Mouse (Mus musculus) intestine, embryonic 14.5 days (tissue): ENCODE results near the gene Gm20518. TPM values are rescaled to one million over a fixed set of nuclear protein-coding genes. Genes with fewer than 3 reads are reported as not detected.
A peak's percentile ranks its signal among the peaks of the same experiment; 100 is the strongest.

Experiments used
- ATAC-seq: fragments of 200-750 bp; cut with Nextera tagmentation; replicated peaks from 2 replicates; pipeline ENCODE4 v1.8.0; 2017; ENCODE audit warnings: low read depth, moderate number of reproducible peaks, moderate TSS enrichment, moderate library complexity; ENCODE audit not compliant: low FRiP score, low TSS enrichment
- DNase-seq: peaks from one replicate; pipeline ENCODE4 v3.0.0-alpha.2; 2018; ENCODE audit warnings: low spot score
- H3K27ac ChIP-seq: fragments of 300-500 bp; sonication (generic); 2 replicates; pipeline ENCODE4 v1.5.1; 2014; ENCODE audit warnings: low read depth, mild to moderate bottlenecking, control low read depth
- H3K27me3 ChIP-seq: fragments of 300-500 bp; sonication (generic); replicated peaks from 2 replicates; pipeline ENCODE4 v1.6.1; 2014; ENCODE audit warnings: low read length, control low read depth; ENCODE audit not compliant: control insufficient read depth, insufficient read depth
- H3K36me3 ChIP-seq: fragments of 300-500 bp; sonication (generic); 2 replicates; pipeline ENCODE4 v1.6.1; 2014; ENCODE audit warnings: low read length, control low read depth; ENCODE audit not compliant: control insufficient read depth, insufficient read depth
- H3K4me1 ChIP-seq: fragments of 300-500 bp; sonication (generic); replicated peaks from 2 replicates; pipeline ENCODE4 v1.6.1; 2014; ENCODE audit warnings: low read length, control low read depth, mixed read lengths; ENCODE audit not compliant: control insufficient read depth, insufficient read depth
- H3K4me2 ChIP-seq: fragments of 300-500 bp; sonication (generic); 2 replicates; pipeline ENCODE4 v1.6.1; 2014; ENCODE audit warnings: low read length
- H3K4me3 ChIP-seq: fragments of 300-500 bp; sonication (generic); 2 replicates; pipeline ENCODE4 v1.5.1; 2014; ENCODE audit warnings: low read depth, low read length, control low read depth, mixed read lengths
- H3K9ac ChIP-seq: fragments of 300-500 bp; sonication (generic); 2 replicates; pipeline ENCODE4 v1.6.1; 2014; ENCODE audit warnings: mild to moderate bottlenecking, low read length
- H3K9me3 ChIP-seq: fragments of 300-500 bp; sonication (generic); 2 replicates; pipeline ENCODE4 v1.6.1; 2016; ENCODE audit warnings: low read length, control low read depth; ENCODE audit not compliant: control insufficient read depth
- WGBS: fragments of 180-500 bp; shearing (Covaris S2); extraction: QIAGEN DNeasy Blood & Tissue Kit; methylation state at CpG from one replicate; pipeline ENCODE4 v1.1.7; 2014; 5-methylcytosine and 5-hydroxymethylcytosine counted together
- polyA plus RNA-seq: library from polyadenylated mRNA; unstranded; fragments of >200 nt; fragmentation: Nextera tagmentation; extraction: Ambion mirVana; gene quantifications from 2 replicates; pipeline ENCODE4 v1.2.1, GENCODE M21; 2014

Gm20518 gene
- polyA plus RNA-seq, 1 experiment from 2014 or later = 0.37 TPM

- Histone ChIP-seq H3K27ac (peak within 1 kb of the TSS; percentile 94), H3K27me3 (peaks cover 26% of the 10 kb centered on the region), H3K9ac (peak within 1 kb of the TSS; percentile 90), H3K9me3 (no peaks in the 10 kb centered on the region), H3K4me2 (peak within 1 kb of the TSS; percentile 67), H3K36me3 (peaks cover 10% of the 10 kb centered on the region), H3K4me1 (peaks cover 34% of the 10 kb centered on the region), H3K4me3 (peak within 1 kb of the TSS; percentile 71)
- WGBS = under 1% methylated on average over 67 of the region's 81 CpGs
- ATAC-seq = peak; percentile 70
- peak; percentile 84 for DNase-seq
Measured at GRCm38 (mm10) chr16:17796971-17797811, 94.3 kb downstream of the Gm20518 start, which contains the start of gene Scarf2. Gene Scarf2, plus strand, starts transcription at chr16:17797282.

DNA sequence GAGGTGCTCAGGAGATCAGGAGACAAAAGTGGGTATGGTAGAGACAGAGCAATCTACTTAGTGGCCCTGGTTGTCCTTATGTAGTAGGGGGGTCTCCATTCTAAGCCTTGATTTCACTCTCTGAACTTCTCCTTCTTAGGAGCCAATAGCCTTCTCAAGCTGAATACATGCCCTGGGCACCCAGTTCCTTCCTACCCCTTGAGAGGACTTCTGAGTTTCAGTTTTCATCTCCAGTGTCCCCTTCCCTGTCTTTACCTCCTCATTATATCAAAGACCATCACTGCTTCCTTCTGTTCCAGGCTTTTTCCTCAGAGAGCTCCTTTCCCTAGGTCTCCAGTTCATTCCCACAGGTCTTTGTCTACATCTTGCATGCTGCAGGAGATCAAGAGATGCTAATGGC lies 95.0 kb downstream of the Gm20518 start:
- DNase-seq = peak; percentile 56
- Histone ChIP-seq H3K9ac (peak overlapping the region; percentile 90), H3K9me3 (no peaks in the 10 kb centered on the region), H3K4me1 (peaks cover 29% of the 10 kb centered on the region), H3K36me3 (peaks cover 17% of the 10 kb centered on the region), H3K4me2 (peak overlapping the region; percentile 67), H3K4me3 (peak overlapping the region; percentile 71), H3K27me3 (peaks cover 19% of the 10 kb centered on the region), H3K27ac (peak overlapping the region; percentile 94)
- ATAC-seq = no peak

- no peak for ATAC-seq
- no peaks in the 10 kb centered on the region for H3K9me3 ChIP-seq
- H3K9ac ChIP-seq = no peak overlapping the region
- peaks cover 12% of the 10 kb centered on the region for H3K27me3 ChIP-seq
- H3K4me2 ChIP-seq = no peak overlapping the region
- peaks cover 21% of the 10 kb centered on the region for H3K4me1 ChIP-seq
- peaks cover 25% of the 10 kb centered on the region for H3K36me3 ChIP-seq
- WGBS = 79% methylated on average over 5 of the region's 5 CpGs
- H3K27ac ChIP-seq = no peak overlapping the region
- no peak for DNase-seq
- no peak overlapping the region for H3K4me3 ChIP-seq
Measured at GRCm38 (mm10) chr16:17795643-17796042, 95.8 kb downstream of the Gm20518 start.

- Histone ChIP-seq H3K4me3 (no peak overlapping the region), H3K27ac (no peak overlapping the region), H3K9ac (no peak overlapping the region), H3K9me3 (no peaks in the 10 kb centered on the region), H3K36me3 (peaks cover 39% of the 10 kb centered on the region), H3K27me3 (peaks cover 2% of the 10 kb centered on the region), H3K4me2 (no peak overlapping the region), H3K4me1 (peaks cover 8% of the 10 kb centered on the region)
- 83% methylated on average over 4 of the region's 4 CpGs for WGBS
- no peak for ATAC-seq
- no peak for DNase-seq
Measured at GRCm38 (mm10) chr16:17794047-17794446, 97.4 kb downstream of the Gm20518 start.

DNA sequence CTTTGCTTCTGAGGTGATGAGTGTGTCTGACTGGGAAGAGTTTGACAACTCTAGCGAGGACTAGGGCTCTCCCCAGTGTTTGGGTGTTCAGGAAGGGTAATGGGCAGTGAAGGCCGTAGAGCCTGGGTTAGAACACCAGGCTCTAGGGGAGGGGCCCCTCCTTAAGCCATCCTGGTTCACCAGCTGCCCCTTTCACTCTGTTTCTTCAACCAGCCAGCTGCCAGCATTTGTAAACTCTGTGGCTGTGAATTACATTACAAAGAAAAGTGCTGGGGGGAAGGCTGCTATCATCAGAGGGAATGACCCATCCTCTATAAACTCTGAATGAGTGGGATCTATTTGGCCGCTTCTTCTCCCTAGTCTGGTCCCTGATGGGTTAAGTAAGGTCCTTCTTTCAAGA lies 98.7 kb downstream of the Gm20518 start:
- Histone ChIP-seq H3K9ac (no peak overlapping the region), H3K4me3 (no peak overlapping the region), H3K4me2 (no peak overlapping the region), H3K4me1 (peaks cover 5% of the 10 kb centered on the region; the same call in 1 of the 2 replicates), H3K9me3 (no peaks in the 10 kb centered on the region), H3K27me3 (no peaks in the 10 kb centered on the region), H3K27ac (no peak overlapping the region), H3K36me3 (peaks cover 49% of the 10 kb centered on the region)
- 71% methylated on average over 3 of the region's 3 CpGs for WGBS
- DNase-seq (no peak), ATAC-seq (no peak)

- DNase-seq = no peak
Measured at GRCm38 (mm10) chr16:17785337-17785736, 106.1 kb downstream of the Gm20518 start.

More at GRCm38 (mm10) chr16:17785337-17785736, 106.1 kb downstream of the Gm20518 start:
- ATAC-seq = no peak
- peaks cover 85% of the 10 kb centered on the region for H3K36me3 ChIP-seq
- no peaks in the 10 kb centered on the region for H3K9me3 ChIP-seq
- no peaks in the 10 kb centered on the region for H3K4me1 ChIP-seq
- no peak overlapping the region for H3K9ac ChIP-seq
- H3K4me2 ChIP-seq = no peak overlapping the region
- H3K27ac ChIP-seq = no peak overlapping the region
- no peak overlapping the region for H3K4me3 ChIP-seq
- no peaks in the 10 kb centered on the region for H3K27me3 ChIP-seq
- 57% methylated on average over 3 of the region's 3 CpGs for WGBS

Other genes with a start within 250 kb of the Gm20518 start
- gene Ccdc74a, start 245.2 kb downstream of the Gm20518 start, polyA plus RNA-seq = 2.3 and 4.1 TPM in 2 replicates
- 41.5 and 45.7 TPM in 2 replicates for gene Med15, start 158.8 kb downstream of the Gm20518 start, polyA plus RNA-seq
- 66.5 and 70.8 TPM in 2 replicates for gene Klhl22, start 132.1 kb downstream of the Gm20518 start, polyA plus RNA-seq
- gene Scarf2, start 94.4 kb downstream of the Gm20518 start, polyA plus RNA-seq = 16.2 and 18.2 TPM in 2 replicates
- gene B830017H08Rik, start 58.5 kb downstream of the Gm20518 start, polyA plus RNA-seq = 0.13 TPM in 1 of 2 replicates, not detected in the other
- 2.4 and 2.7 TPM in 2 replicates for gene Car15, start 53.3 kb downstream of the Gm20518 start, polyA plus RNA-seq
- not detected in 2 replicates for gene Tssk1, start 2.6 kb upstream of the Gm20518 start, polyA plus RNA-seq
- 82.5 and 83.3 TPM in 2 replicates for gene Dgcr2, start 6.9 kb upstream of the Gm20518 start, polyA plus RNA-seq
- not detected in 2 replicates for gene Tssk2, start 7.0 kb upstream of the Gm20518 start, polyA plus RNA-seq
- 29.4 and 42.8 TPM in 2 replicates for gene Ess2, start 19.7 kb upstream of the Gm20518 start, polyA plus RNA-seq
- gene Gsc2, start 23.4 kb upstream of the Gm20518 start, polyA plus RNA-seq = not detected in 2 replicates
- gene Slc25a1, start 36.5 kb upstream of the Gm20518 start, polyA plus RNA-seq = 130 and 142 TPM in 2 replicates
- not detected in 2 replicates for gene Vpreb2, start 88.8 kb upstream of the Gm20518 start, polyA plus RNA-seq
- gene Dgcr6, start 161.2 kb upstream of the Gm20518 start, polyA plus RNA-seq = 85.8 and 88.1 TPM in 2 replicates
- 16.5 and 18.2 TPM in 2 replicates for gene Prodh, start 198.5 kb upstream of the Gm20518 start, polyA plus RNA-seq
- 3.3 and 5.3 TPM in 2 replicates for gene Rtn4r, start 236.0 kb upstream of the Gm20518 start, polyA plus RNA-seq